Comparison of ENCODE assay signal across 27 mouse cellular contexts in the genomic region with DNA sequence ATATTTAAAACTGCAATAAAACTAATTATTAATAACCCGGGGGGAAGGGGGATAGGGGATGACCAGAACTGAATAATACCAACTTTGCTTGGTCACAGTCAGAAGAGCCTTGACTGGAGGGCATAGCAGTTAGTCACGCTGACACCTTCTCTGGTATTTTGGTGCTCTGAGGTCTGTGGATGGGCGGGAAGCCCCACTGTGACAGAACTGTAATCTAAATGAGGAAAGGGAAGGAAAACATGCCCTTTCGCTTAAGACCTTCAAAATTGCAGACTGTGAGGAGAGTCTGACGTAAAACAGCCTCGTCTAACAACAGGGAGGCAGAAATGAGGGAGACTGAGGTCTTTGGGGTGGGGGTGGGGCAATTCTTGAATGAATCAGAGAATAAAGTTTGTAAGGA.
A peak's percentile ranks its signal among the peaks of the same experiment; 100 is the strongest.
DNase-seq lines count a peak whose midpoint lies in the region; ATAC-seq and TF ChIP-seq lines count a peak whose summit lies in the region.
"Had no signal": no experiment of that assay in that cellular context is flagged by ENCODE, and none has a peak within 500 bp of the region (broad histone marks: within the 10 kb centered on the region; RNA-seq: fewer than 3 reads in every experiment).

No protein-coding gene starts in this region.

- no peak overlapping the region for H3K4me2 ChIP-seq in embryonic facial prominence, embryonic 15.5 days (replicated peaks)
- H3K4me2 ChIP-seq in hindbrain, postnatal 0 days (ENCODE audit: low read depth, low read length): no peak overlapping the region
- H3K4me2 ChIP-seq: embryonic facial prominence, embryonic 12.5 days; heart, embryonic 11.5 days; hindbrain, embryonic 14.5 days; midbrain, embryonic 11.5 days; neural tube, embryonic 12.5 days had no signal

- H3K4me1 ChIP-seq in embryonic facial prominence, embryonic 15.5 days: peaks cover 98% of the 10 kb centered on the region
- H3K4me1 ChIP-seq in hindbrain, postnatal 0 days (ENCODE audit: insufficient read depth, low read length): no peaks in the 10 kb centered on the region

- no peaks in the 10 kb centered on the region for H3K9me3 ChIP-seq in embryonic facial prominence, embryonic 15.5 days (replicated peaks)
- H3K9me3 ChIP-seq in hindbrain, postnatal 0 days (ENCODE audit: low read length): no peaks in the 10 kb centered on the region
- H3K9me3 ChIP-seq: embryonic facial prominence, embryonic 12.5 days; G1E; neural tube, embryonic 12.5 days had no signal

- DNase-seq in adrenal gland, adult (ENCODE audit: inconsistent age in 2 of 2, low spot score in 1 of 2): peak; percentile 57 to 75
- no peak for DNase-seq in adrenal gland, adult 8-10 months
- DNase-seq in gastrocnemius, adult 2 months: no peak
- DNase-seq in gastrocnemius, postnatal 36 days: no peak
- DNase-seq in adrenal gland, postnatal 36 days: peak; percentile 44 to 46
- no peak for DNase-seq in hindbrain, postnatal 0 days (ENCODE audit: low spot score)
- no peak for DNase-seq in retina, postnatal 1 day
- DNase-seq: cerebellum, adult 2 months; cerebellum, postnatal 14 days; gastrocnemius, postnatal 25 days; heart, adult 18-20 months; kidney, adult 11 months; kidney, postnatal 36 days; lung, postnatal 36 days; thymus, adult 2 months; thymus, postnatal 36 days had no signal

- peak overlapping the region; percentile 72; the same call in 1 of the 2 replicates for H3K27ac ChIP-seq in gastrocnemius, adult 2 months
- 0 out of 2 replicates have a peak overlapping the region, but pooled peaks have one; percentile 29 for H3K27ac ChIP-seq in embryonic facial prominence, embryonic 15.5 days (replicated peaks)
- no peak overlapping the region for H3K27ac ChIP-seq in hindbrain, postnatal 0 days
- H3K27ac ChIP-seq: embryonic facial prominence, embryonic 12.5 days; hindbrain, embryonic 14.5 days; layer of hippocampus, adult 2 months; neural tube, embryonic 12.5 days had no signal

- intact Hi-C loops in gastrocnemius, adult 2 months (cut with DNase I): loop anchor here (5.0 kb wide), 1 partner anchor 95 kb away; a partner anchor contains a TSS
- intact Hi-C loops in gastrocnemius, postnatal 36 days (cut with DNase I): no loop called here

- no peaks in the 10 kb centered on the region for H3K27me3 ChIP-seq in embryonic facial prominence, embryonic 15.5 days
- no peaks in the 10 kb centered on the region for H3K27me3 ChIP-seq in hindbrain, postnatal 0 days (ENCODE audit: insufficient read depth, low read length)
- H3K27me3 ChIP-seq: embryonic facial prominence, embryonic 12.5 days; neural tube, embryonic 12.5 days had no signal

- 66% methylated on average over 6 of the region's 6 CpGs for WGBS in embryonic facial prominence, embryonic 15.5 days
- 77% methylated on average over 6 of the region's 6 CpGs for WGBS in hindbrain, postnatal 0 days

- H3K9ac ChIP-seq in embryonic facial prominence, embryonic 15.5 days: no peak overlapping the region
- H3K9ac ChIP-seq in hindbrain, postnatal 0 days (replicated peaks; ENCODE audit: low read length): no peak overlapping the region
- H3K9ac ChIP-seq: embryonic facial prominence, embryonic 12.5 days; hindbrain, embryonic 14.5 days; neural tube, embryonic 12.5 days had no signal

- no peak for TF ChIP-seq CTCF in gastrocnemius, adult 2 months (IDR thresholded peaks at IDR 0.05)
- TF ChIP-seq CTCF in hindbrain, postnatal 0 days (IDR thresholded peaks at IDR 0.05; ENCODE audit: low read depth): no peak

- no peaks in the 10 kb centered on the region for H3K36me3 ChIP-seq in embryonic facial prominence, embryonic 15.5 days
- H3K36me3 ChIP-seq in hindbrain, postnatal 0 days (ENCODE audit: insufficient read depth, low read length): no peaks in the 10 kb centered on the region
- H3K36me3 ChIP-seq: G1E; neural tube, embryonic 12.5 days had no signal

- H3K4me3 ChIP-seq in gastrocnemius, adult 2 months: no peak overlapping the region
- H3K4me3 ChIP-seq in embryonic facial prominence, embryonic 15.5 days (replicated peaks): no peak overlapping the region
- no peak overlapping the region for H3K4me3 ChIP-seq in hindbrain, postnatal 0 days (ENCODE audit: low read length)
- H3K4me3 ChIP-seq: embryonic facial prominence, embryonic 12.5 days; layer of hippocampus, adult 2 months; myocyte; neural tube, embryonic 12.5 days had no signal

- ATAC-seq in embryonic facial prominence, embryonic 15.5 days (ENCODE audit: insufficient number of reproducible peaks, low FRiP score, low TSS enrichment, low read depth): no peak
- no peak for ATAC-seq in hindbrain, postnatal 0 days
- ATAC-seq: forebrain, embryonic 14.5 days; inflammation-experienced regulatory T-cells, adult 6 months had no signal

Comparison
In these comparisons a context has a peak if more than half of its experiments do, and no peak if none do; other contexts are left out.
1. DNase-seq: peak in adrenal gland, adult (2 of 2) and adrenal gland, postnatal 36 days (2 of 2); none in adrenal gland, adult 8-10 months (single experiment), gastrocnemius, adult 2 months (single experiment), gastrocnemius, postnatal 36 days (0 of 2), hindbrain, postnatal 0 days (single experiment) and retina, postnatal 1 day (single experiment).